Mouse (Mus musculus) neural tube, embryonic 10.5 days (tissue): Measurements from ENCODE around the gene Plek.
"Not testable (repeated sequence)": the region's sequence is repeated elsewhere in the genome, so short reads cannot be mapped to it uniquely, and the experiment has no call there.

Experiments used
- DNase-seq: peaks from one replicate; pipeline ENCODE4 v3.0.0-alpha.2; 2017; ENCODE audit warnings: low spot score; ENCODE audit errors: extremely low spot score

Plek gene

GRCm38 (mm10) chr11:17051545-17052475 lies at the start of gene Plek, which contains the start of gene Cnrip1:
TSS of gene Plek (minus strand) at chr11:17052381.
TSS of gene Cnrip1 (plus strand) at chr11:17051586.
- peak; percentile 60 for DNase-seq

GRCm38 (mm10) chr11:17086106-17086505 lies 33.9 kb upstream of the Plek start:
- no peak for DNase-seq

- DNase-seq: no peak
These were observed 31.7 kb upstream of the Plek start for GRCm38 (mm10) chr11:17083866-17084265.

GRCm38 (mm10) chr11:17083455-17083854 lies 31.3 kb upstream of the Plek start:
- no peak for DNase-seq

GRCm38 (mm10) chr11:17082953-17083352 lies 30.8 kb upstream of the Plek start:
- DNase-seq: no peak

- DNase-seq: no peak
These were observed 29.9 kb upstream of the Plek start for GRCm38 (mm10) chr11:17082086-17082485.

GRCm38 (mm10) chr11:17075656-17076055 lies 23.5 kb upstream of the Plek start:
- DNase-seq: no peak

- not testable (repeated sequence) for DNase-seq
These were observed 17.2 kb upstream of the Plek start for GRCm38 (mm10) chr11:17069360-17069759.

- peak; percentile 17 for DNase-seq
These were observed 382 bp upstream of the Plek start for GRCm38 (mm10) chr11:17052476-17053049.

GRCm38 (mm10) chr11:17045806-17046205 lies 6.4 kb downstream of the Plek start:
- no peak for DNase-seq

GRCm38 (mm10) chr11:17023984-17024383 lies 28.2 kb downstream of the Plek start:
- DNase-seq: no peak

- no peak for DNase-seq
These were observed 29.0 kb downstream of the Plek start for GRCm38 (mm10) chr11:17023206-17023605.

GRCm38 (mm10) chr11:17019328-17019727 lies 32.9 kb downstream of the Plek start:
- DNase-seq: no peak

- no peak for DNase-seq
These were observed 39.2 kb downstream of the Plek start for GRCm38 (mm10) chr11:17012948-17013347.

GRCm38 (mm10) chr11:17008498-17008941 lies 43.7 kb downstream of the Plek start:
- DNase-seq: no peak

GRCm38 (mm10) chr11:17007517-17008173 lies 44.5 kb downstream of the Plek start:
- no peak for DNase-seq

- not testable (repeated sequence) for DNase-seq
These were observed 45.7 kb downstream of the Plek start for GRCm38 (mm10) chr11:17006526-17006925.

- no peak for DNase-seq
These were observed 47.0 kb downstream of the Plek start for GRCm38 (mm10) chr11:17004899-17005846.

GRCm38 (mm10) chr11:17003757-17004156 lies 48.4 kb downstream of the Plek start:
- DNase-seq: no peak

- no peak for DNase-seq
These were observed 49.3 kb downstream of the Plek start for GRCm38 (mm10) chr11:17002739-17003373.
